9 mouse cellular contexts compared by ENCODE assay signal in the genomic region with DNA sequence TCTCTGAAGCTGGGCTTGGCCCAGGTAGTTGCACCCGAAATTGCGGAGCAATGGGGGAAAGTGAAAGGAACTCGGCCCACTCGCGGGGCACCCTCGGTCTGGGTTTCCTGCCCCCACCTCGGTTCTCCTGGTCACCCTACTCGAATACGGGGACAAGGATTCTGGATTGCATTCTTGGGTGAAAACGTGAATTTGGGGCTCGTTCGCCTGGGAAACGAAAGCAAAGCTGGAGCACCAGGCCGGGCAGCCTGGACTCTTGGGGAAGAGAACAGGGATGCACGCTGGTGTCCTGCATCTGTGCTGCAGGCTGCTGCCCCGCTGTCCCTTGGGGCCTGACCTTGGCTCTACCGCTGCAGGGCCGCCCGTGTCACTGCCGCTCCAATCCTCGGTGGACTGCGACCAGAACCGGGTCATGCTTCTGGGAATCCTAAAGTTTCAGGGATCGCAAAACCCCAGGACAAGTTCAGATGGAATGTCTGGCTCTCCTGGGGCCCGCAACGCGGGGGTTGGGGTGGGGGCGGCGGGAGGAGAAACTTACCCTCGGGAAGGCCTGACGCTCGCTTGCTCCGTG. TPM values are rescaled to one million over a fixed set of nuclear protein-coding genes. Genes with fewer than 3 reads are reported as not detected.
A peak's percentile ranks its signal among the peaks of the same experiment; 100 is the strongest.
DNase-seq lines count a peak whose midpoint lies in the region; ATAC-seq and TF ChIP-seq lines count a peak whose summit lies in the region.
"Had no signal": no experiment of that assay in that cellular context is flagged by ENCODE, and none has a peak within 500 bp of the region (broad histone marks: within the 10 kb centered on the region; RNA-seq: fewer than 3 reads in every experiment).

No protein-coding gene starts in this region.

- peak overlapping the region; percentile 66 for H3K4me2 ChIP-seq in limb, embryonic 14.5 days (replicated peaks; ENCODE audit: low read depth, low read length, severe bottlenecking)

- no peaks in the 10 kb centered on the region for H3K36me3 ChIP-seq in limb, embryonic 14.5 days (ENCODE audit: control insufficient read depth, insufficient read depth, low read length)

- ATAC-seq in limb, embryonic 14.5 days (ENCODE audit: low FRiP score, low read depth) = no peak

- no peak for TF ChIP-seq CTCF in embryonic fibroblast, embryonic 13.5 days (IDR thresholded peaks at IDR 0.05; ENCODE audit: borderline replicate concordance, insufficient read depth, low read length)

- no peaks in the 10 kb centered on the region for H3K9me3 ChIP-seq in limb, embryonic 14.5 days (ENCODE audit: control insufficient read depth, low read length)

- peaks cover 46% of the 10 kb centered on the region for H3K27me3 ChIP-seq in limb, embryonic 14.5 days (ENCODE audit: control insufficient read depth, insufficient read depth, low read length)

- H3K4me3 ChIP-seq in embryonic fibroblast, embryonic 13.5 days (ENCODE audit: insufficient read depth, low read length) = peak overlapping the region; percentile 40
- peak overlapping the region; percentile 54 for H3K4me3 ChIP-seq in limb, embryonic 14.5 days (replicated peaks; ENCODE audit: low read length)

- TF ChIP-seq POLR2A in embryonic fibroblast, embryonic 13.5 days (IDR thresholded peaks at IDR 0.05; ENCODE audit: low read depth, low read length) = no peak
- no peak for TF ChIP-seq POLR2A in limb, embryonic 14.5 days (IDR thresholded peaks at IDR 0.05; ENCODE audit: borderline replicate concordance, extremely low read depth, insufficient read depth, insufficient read length)

- DNase-seq in heart, adult 11 months = peak; percentile 94
- DNase-seq in heart, adult 8-10 months (ENCODE audit: low spot score) = no peak
- peak; percentile 48 for DNase-seq in Muller cell, postnatal 12 days (ENCODE audit: inconsistent ontology term)
- no peak for DNase-seq in limb, embryonic 14.5 days (ENCODE audit: low spot score)
- DNase-seq in left cerebral cortex, adult 18-20 months (ENCODE audit: low spot score in 2 of 2) = no peak
- no peak for DNase-seq in T-cell, adult 2 months (ENCODE audit: low spot score)
- DNase-seq in spleen, postnatal 36 days (ENCODE audit: low spot score in 2 of 2) = no peak
- DNase-seq: thymus, adult 2 months had no signal

- no peak overlapping the region for H3K27ac ChIP-seq in embryonic fibroblast, embryonic 13.5 days (ENCODE audit: insufficient read depth, low read length)
- peak overlapping the region; percentile 96 for H3K27ac ChIP-seq in limb, embryonic 14.5 days (replicated peaks; ENCODE audit: low read depth, low read length)

- peak overlapping the region; percentile 94 for H3K9ac ChIP-seq in limb, embryonic 14.5 days (ENCODE audit: low read depth, low read length, severe bottlenecking)

- WGBS in limb, embryonic 14.5 days = 1% methylated on average over 33 of the region's 33 CpGs

- no peaks in the 10 kb centered on the region for H3K4me1 ChIP-seq in embryonic fibroblast, embryonic 13.5 days (ENCODE audit: control insufficient read depth, insufficient read depth, low read length)
- peaks cover 8% of the 10 kb centered on the region; the same call in 1 of the 2 replicates for H3K4me1 ChIP-seq in limb, embryonic 14.5 days (ENCODE audit: control insufficient read depth, insufficient read depth, low read length)

RNA-seq across cellular contexts. Expression of a gene that starts 1.2 kb away (rescaled TPM):
- total RNA-seq in heart, adult 8-10 months (2022) = 10 to 100 TPM; 22.5 to 44.9 (median 33.8) TPM
- polyA plus RNA-seq in embryonic fibroblast, embryonic 13.5 days (2011; ENCODE audit: insufficient read length, low read depth, missing spikeins) = 5.5 and 9.3 TPM in 2 replicates
- 36.9 and 39.3 TPM in 2 replicates for polyA plus RNA-seq in limb, embryonic 14.5 days (2012; rRNA removed)
- polyA plus RNA-seq in limb, embryonic 14.5 days (2014; fragmentation: Nextera tagmentation; extraction: Ambion mirVana) = 22.4 and 29.3 TPM in 2 replicates
- total RNA-seq in left cerebral cortex, adult 18-20 months (2021) = not detected

Comparison
In these comparisons a context has a peak if more than half of its experiments do, and no peak if none do; other contexts are left out.
1. DNase-seq: peak in heart, adult 11 months (single experiment) and Muller cell, postnatal 12 days (single experiment); none in heart, adult 8-10 months (single experiment), limb, embryonic 14.5 days (single experiment), left cerebral cortex, adult 18-20 months (0 of 2), T-cell, adult 2 months (single experiment) and spleen, postnatal 36 days (0 of 2).
2. RNA of a gene that starts 1.2 kb away (total RNA-seq): 22.5 to 44.9 TPM in heart, adult 8-10 months; not detected in left cerebral cortex, adult 18-20 months; every median in the first group is over 10 times any median in the second.